Mouse (Mus musculus) forebrain, embryonic 16.5 days (tissue): ENCODE measurements around the gene Epb41l1. TPM values are rescaled to one million over a fixed set of nuclear protein-coding genes. Genes with fewer than 3 reads are reported as not detected.

Experiments
- ATAC-seq: fragments of 200-750 bp; cut with Nextera tagmentation; 2 replicates; pipeline ENCODE4 v1.8.0; 2017; ENCODE audit warnings: mild to moderate bottlenecking, moderate library complexity
- H3K27ac ChIP-seq: fragments of 300-500 bp; sonication (generic); 2 replicates; pipeline ENCODE4 v1.5.1; 2014; ENCODE audit warnings: low read length, control low read depth
- H3K27me3 ChIP-seq: fragments of 300-500 bp; sonication (generic); replicated peaks from 2 replicates; pipeline ENCODE4 v1.6.1; 2014; ENCODE audit warnings: low read length; ENCODE audit not compliant: control insufficient read depth, insufficient read depth
- H3K36me3 ChIP-seq: fragments of 300-500 bp; sonication (generic); 2 replicates; pipeline ENCODE4 v1.6.1; 2014; ENCODE audit not compliant: control insufficient read depth, insufficient read depth
- H3K4me1 ChIP-seq: fragments of 300-500 bp; sonication (generic); replicated peaks from 2 replicates; pipeline ENCODE4 v1.6.1; 2014; ENCODE audit warnings: low read length; ENCODE audit not compliant: control insufficient read depth, insufficient read depth
- H3K4me2 ChIP-seq: fragments of 300-500 bp; sonication (generic); 2 replicates; pipeline ENCODE4 v1.6.1; 2014; ENCODE audit warnings: mild to moderate bottlenecking, low read length, control low read depth
- H3K4me3 ChIP-seq: fragments of 300-500 bp; sonication (generic); replicated peaks from 2 replicates; pipeline ENCODE4 v1.5.1; 2014; ENCODE audit warnings: mild to moderate bottlenecking, low read length, control low read depth
- H3K9ac ChIP-seq: fragments of 300-500 bp; sonication (generic); replicated peaks from 2 replicates; pipeline ENCODE4 v1.6.1; 2014; ENCODE audit warnings: low read depth, low read length, control low read depth
- H3K9me3 ChIP-seq: fragments of 300-500 bp; sonication (generic); 2 replicates; pipeline ENCODE4 v1.6.1; 2016; ENCODE audit warnings: low read length; ENCODE audit not compliant: control insufficient read depth
- WGBS: fragments of 180-500 bp; shearing (Covaris S2); extraction: QIAGEN DNeasy Blood & Tissue Kit; methylation state at CpG from one replicate; pipeline ENCODE4 v1.1.7; 2014; 5-methylcytosine and 5-hydroxymethylcytosine counted together
- polyA plus RNA-seq: library from polyadenylated mRNA; unstranded; fragments of >200 nt; fragmentation: Nextera tagmentation; extraction: Ambion mirVana; gene quantifications from 2 replicates; pipeline ENCODE4 v1.2.1, GENCODE M21; 2015

Gene Epb41l1
- polyA plus RNA-seq, 1 experiment from 2014 or later: 15.5 TPM

GRCm38 (mm10) chr2:156464416-156464815 lies 43.7 kb downstream of the Epb41l1 start:
- WGBS: 82% methylated on average over 4 of the region's 4 CpGs

DNA sequence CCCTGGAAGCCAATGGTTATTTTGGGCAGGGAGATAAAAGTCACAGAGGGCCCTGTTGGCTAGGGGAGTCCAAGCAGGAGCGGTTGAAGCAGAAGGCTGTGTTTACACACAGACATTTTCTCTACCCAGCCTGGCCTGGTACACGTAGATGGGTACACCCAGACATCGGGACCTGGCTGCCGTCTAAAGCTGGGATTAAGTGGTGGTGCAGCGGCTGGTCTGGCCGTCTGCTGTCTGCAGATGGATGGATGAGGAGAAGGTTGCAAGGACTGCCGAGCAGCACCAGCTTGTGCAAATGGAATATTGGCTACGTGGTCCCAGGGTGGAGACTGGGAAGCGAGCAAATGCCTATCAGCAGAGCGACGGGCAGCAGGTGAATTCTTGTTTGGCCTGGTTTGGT lies 46.8 kb downstream of the Epb41l1 start:
- 84% methylated on average over 11 of the region's 11 CpGs for WGBS
- ATAC-seq: no peak
- no peaks in the 10 kb centered on the region for H3K36me3 ChIP-seq
- H3K4me1 ChIP-seq: peaks cover 7% of the 10 kb centered on the region
- H3K9ac ChIP-seq: no peak overlapping the region
- H3K27ac ChIP-seq: peak overlapping the region; percentile 34
- no peak overlapping the region for H3K4me3 ChIP-seq
- no peaks in the 10 kb centered on the region for H3K9me3 ChIP-seq
- no peak overlapping the region for H3K4me2 ChIP-seq
- H3K27me3 ChIP-seq: no peaks in the 10 kb centered on the region

More at GRCm38 (mm10) chr2:156464416-156464815, 43.7 kb downstream of the Epb41l1 start:
- H3K27me3 ChIP-seq: no peaks in the 10 kb centered on the region
- H3K36me3 ChIP-seq: no peaks in the 10 kb centered on the region
- no peak overlapping the region for H3K9ac ChIP-seq
- no peak overlapping the region for H3K4me3 ChIP-seq
- H3K4me1 ChIP-seq: peaks cover 23% of the 10 kb centered on the region
- no peak overlapping the region for H3K4me2 ChIP-seq
- no peak for ATAC-seq
- no peak overlapping the region for H3K27ac ChIP-seq
- H3K9me3 ChIP-seq: no peaks in the 10 kb centered on the region

GRCm38 (mm10) chr2:156468890-156469289 lies 48.2 kb downstream of the Epb41l1 start:
- H3K9me3 ChIP-seq: no peaks in the 10 kb centered on the region
- WGBS: 76% methylated on average over 5 of the region's 5 CpGs
- H3K4me1 ChIP-seq: peaks cover 4% of the 10 kb centered on the region
- ATAC-seq: peak; percentile 39; the same call in 1 of the 2 replicates
- no peak overlapping the region for H3K9ac ChIP-seq
- H3K4me2 ChIP-seq: no peak overlapping the region
- no peaks in the 10 kb centered on the region for H3K36me3 ChIP-seq
- no peak overlapping the region for H3K4me3 ChIP-seq
- no peaks in the 10 kb centered on the region for H3K27me3 ChIP-seq
- H3K27ac ChIP-seq: peak overlapping the region; percentile 4; the same call in 1 of the 2 replicates

DNA sequence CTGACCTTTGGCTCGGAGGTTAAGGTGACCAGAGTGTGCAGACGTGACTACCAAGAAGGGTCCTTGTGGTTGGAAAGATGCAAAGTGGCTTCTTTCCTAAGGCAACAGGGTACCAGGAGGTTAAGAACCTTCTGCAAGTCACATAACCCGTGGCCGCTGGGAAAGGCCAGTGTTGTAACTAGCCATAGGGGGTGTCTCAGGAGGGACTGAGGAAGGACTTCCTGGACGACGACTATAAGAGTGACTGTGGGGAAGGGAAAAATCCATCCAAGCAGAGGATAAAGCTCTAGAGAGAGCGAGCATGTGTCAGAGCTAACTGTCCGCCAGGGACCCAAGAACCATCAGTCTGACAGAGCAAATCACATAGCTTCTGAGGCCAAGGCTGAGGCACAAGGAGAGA lies 48.8 kb downstream of the Epb41l1 start:
- Histone ChIP-seq H3K4me2 (no peak overlapping the region), H3K27ac (peak overlapping the region; percentile 4; the same call in 1 of the 2 replicates), H3K9ac (no peak overlapping the region), H3K4me1 (peaks cover 4% of the 10 kb centered on the region), H3K9me3 (no peaks in the 10 kb centered on the region), H3K27me3 (no peaks in the 10 kb centered on the region), H3K36me3 (no peaks in the 10 kb centered on the region), H3K4me3 (no peak overlapping the region)
- ATAC-seq: no peak
- WGBS: 78% methylated on average over 8 of the region's 8 CpGs

DNA sequence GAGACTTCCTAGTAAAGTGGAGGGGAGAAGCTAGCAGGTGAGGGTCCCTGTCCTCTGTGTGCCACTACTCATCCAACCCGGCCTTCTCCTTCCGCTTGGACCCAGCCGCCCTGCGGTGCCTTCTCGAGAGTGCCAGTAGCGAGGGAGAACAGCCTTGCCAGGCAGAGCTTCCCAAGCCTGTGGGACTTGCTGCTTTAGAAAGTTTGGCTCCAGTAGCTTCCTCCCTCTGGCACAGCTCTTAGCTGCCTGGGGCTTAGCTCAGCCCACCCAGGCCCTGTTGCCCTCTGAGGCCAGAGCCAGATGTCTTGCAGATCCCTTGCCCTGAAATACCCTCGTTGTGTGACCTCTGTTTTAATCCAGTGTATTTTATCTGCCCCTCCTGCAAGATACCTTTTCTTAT lies 50.2 kb downstream of the Epb41l1 start:
- H3K27me3 ChIP-seq: no peaks in the 10 kb centered on the region

DNA sequence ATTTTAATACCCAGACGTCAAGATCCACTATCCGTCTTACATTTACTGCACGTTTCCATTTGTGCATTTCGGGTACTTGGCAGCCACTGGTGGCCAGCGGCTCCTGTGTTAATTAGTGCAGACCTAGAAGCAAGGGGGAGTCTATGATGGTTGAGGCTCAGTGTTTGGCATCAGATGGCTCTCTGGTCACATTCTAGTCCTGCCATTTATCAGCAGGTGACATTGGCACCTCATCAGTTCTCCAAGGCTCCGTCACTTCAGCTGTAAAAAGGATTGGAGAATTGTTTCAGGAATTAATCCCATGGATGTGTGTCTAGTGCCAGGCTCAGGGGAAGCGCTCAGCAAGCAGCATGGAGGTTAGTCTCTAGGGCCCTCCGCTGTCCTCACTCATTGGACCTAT lies 51.6 kb downstream of the Epb41l1 start:
- Histone ChIP-seq H3K4me3 (no peak overlapping the region), H3K4me2 (no peak overlapping the region), H3K27me3 (no peaks in the 10 kb centered on the region), H3K4me1 (peaks cover 25% of the 10 kb centered on the region), H3K36me3 (no peaks in the 10 kb centered on the region), H3K9me3 (no peaks in the 10 kb centered on the region), H3K27ac (no peak overlapping the region), H3K9ac (no peak overlapping the region)
- 81% methylated on average over 8 of the region's 8 CpGs for WGBS
- no peak for ATAC-seq

More for the DNA sequence above, 50.2 kb downstream of the Epb41l1 start:
- H3K36me3 ChIP-seq: no peaks in the 10 kb centered on the region
- H3K9ac ChIP-seq: no peak overlapping the region
- ATAC-seq: no peak
- no peak overlapping the region for H3K4me3 ChIP-seq
- H3K27ac ChIP-seq: no peak overlapping the region
- H3K4me1 ChIP-seq: peaks cover 11% of the 10 kb centered on the region
- no peaks in the 10 kb centered on the region for H3K9me3 ChIP-seq
- WGBS: 84% methylated on average over 7 of the region's 7 CpGs
- no peak overlapping the region for H3K4me2 ChIP-seq

DNA sequence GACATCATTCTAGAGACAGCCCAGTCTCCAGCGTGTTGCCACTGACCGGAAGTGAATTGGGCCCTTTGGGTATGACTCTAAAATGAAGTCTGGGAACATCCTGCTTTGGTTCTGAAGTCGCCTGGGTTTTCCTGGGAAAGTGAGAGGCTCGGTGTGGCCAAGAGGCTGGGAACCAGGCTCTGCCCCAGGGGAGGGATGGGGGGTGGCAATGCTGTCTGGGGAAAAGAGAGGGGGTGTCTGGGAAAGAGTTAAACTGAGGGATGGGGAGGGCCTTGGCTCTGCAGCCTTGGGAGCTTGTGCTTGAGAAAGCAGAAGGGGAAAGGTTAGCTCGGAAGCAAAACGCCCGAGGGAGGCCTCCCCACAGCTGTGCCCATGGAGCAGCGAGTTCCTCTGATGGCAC lies 53.0 kb downstream of the Epb41l1 start:
- Histone ChIP-seq H3K4me2 (no peak overlapping the region), H3K9me3 (no peaks in the 10 kb centered on the region), H3K36me3 (no peaks in the 10 kb centered on the region), H3K4me1 (peaks cover 28% of the 10 kb centered on the region), H3K27ac (no peak overlapping the region), H3K27me3 (no peaks in the 10 kb centered on the region), H3K9ac (no peak overlapping the region), H3K4me3 (no peak overlapping the region)
- WGBS: 77% methylated on average over 8 of the region's 8 CpGs
- no peak for ATAC-seq

DNA sequence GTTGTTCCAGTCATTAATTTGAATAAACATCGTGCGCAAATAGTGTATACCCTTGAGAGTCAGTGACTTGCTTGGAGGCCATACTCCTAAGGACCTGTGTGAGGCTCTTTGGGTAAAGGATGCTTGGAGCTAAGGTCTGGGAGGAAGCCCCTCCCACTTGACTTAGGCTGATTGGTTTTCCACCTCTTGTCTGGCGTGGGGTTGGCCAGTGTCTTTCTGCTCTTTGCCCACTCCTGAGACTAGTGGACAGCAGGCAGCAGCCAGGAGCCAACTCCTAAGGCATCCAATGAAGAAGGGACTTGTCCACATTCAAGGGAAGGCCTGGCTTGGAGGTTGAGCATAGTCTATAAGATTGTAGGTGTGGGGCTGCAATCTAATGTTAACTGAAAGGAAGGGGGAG lies 53.4 kb downstream of the Epb41l1 start:
- Histone ChIP-seq H3K4me3 (no peak overlapping the region), H3K9me3 (no peaks in the 10 kb centered on the region), H3K9ac (no peak overlapping the region), H3K4me1 (peaks cover 28% of the 10 kb centered on the region), H3K27me3 (no peaks in the 10 kb centered on the region), H3K36me3 (no peaks in the 10 kb centered on the region), H3K4me2 (no peak overlapping the region), H3K27ac (no peak overlapping the region)
- WGBS: 63% methylated on average over 3 of the region's 3 CpGs
- ATAC-seq: no peak

DNA sequence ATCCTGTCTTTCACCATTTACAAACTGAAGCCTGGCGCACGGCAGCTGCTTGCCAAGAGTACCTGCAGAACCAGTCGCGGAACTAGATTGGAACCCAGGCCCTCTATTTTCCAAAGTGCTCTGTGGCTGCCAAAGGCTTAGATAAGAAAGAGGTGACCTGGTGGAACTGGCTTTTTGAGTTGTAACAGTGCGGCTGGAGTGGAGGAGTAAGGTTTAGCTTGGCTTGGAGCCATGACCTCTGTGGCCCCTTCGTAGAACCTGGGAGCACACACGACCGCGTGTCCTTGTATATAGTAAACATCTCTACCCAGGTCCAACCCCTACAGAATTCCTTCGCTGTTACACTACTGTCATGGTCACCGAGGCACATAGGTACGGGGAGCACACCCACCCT lies 54.2 kb downstream of the Epb41l1 start:
- no peak; the same call in 1 of the 2 replicates for ATAC-seq
- peak overlapping the region; percentile 48; the same call in 1 of the 2 replicates for H3K27ac ChIP-seq
- WGBS: 28% methylated on average over 12 of the region's 12 CpGs

More for the DNA sequence above, 54.2 kb downstream of the Epb41l1 start:
- no peaks in the 10 kb centered on the region for H3K27me3 ChIP-seq
- peak overlapping the region; percentile 65 for H3K4me2 ChIP-seq
- no peaks in the 10 kb centered on the region for H3K9me3 ChIP-seq
- H3K4me3 ChIP-seq: peak overlapping the region; percentile 66
- peak overlapping the region; percentile 84 for H3K9ac ChIP-seq
- no peaks in the 10 kb centered on the region for H3K36me3 ChIP-seq
- H3K4me1 ChIP-seq: peaks cover 27% of the 10 kb centered on the region
